Mouse (Mus musculus): ENCODE measurements at regions not wholly inside any gene's neighbourhood (a gene's known extent, or its start where the extent isn't known, plus 50 kb on each side); places are given as distances from the start of the nearest gene placed in this dataset.

- no peaks in the 10 kb centered on the region for H3K4me1 ChIP-seq (ENCODE audit: control insufficient read depth, insufficient read depth, insufficient read length)
- 67% methylated on average over 1 of the region's 3 CpGs for WGBS
- no peak overlapping the region for H3K27ac ChIP-seq (ENCODE audit: insufficient read depth, low read length)
- TF ChIP-seq CTCF (IDR thresholded peaks at IDR 0.05; ENCODE audit: extremely low read depth, insufficient read depth, insufficient read length, insufficient replicate concordance) (no peak), POLR2A (IDR thresholded peaks at IDR 0.05; ENCODE audit: low read depth, low read length) (no peak)
- H3K4me3 ChIP-seq (ENCODE audit: extremely low read depth, insufficient read depth, insufficient read length): no peak overlapping the region
- no peak for DNase-seq (ENCODE audit: low read depth in 1 of 2, low spot score in 2 of 2)
- H3K27me3 ChIP-seq (ENCODE audit: control insufficient read depth, insufficient read depth, low read length): no peaks in the 10 kb centered on the region
- no peaks in the 10 kb centered on the region for H3K36me3 ChIP-seq (ENCODE audit: control insufficient read depth, insufficient read depth, low read length)
These were observed 106.4 kb upstream of the 4933402D24Rik start for GRCm38 (mm10) chr1:63875297-63875962.

- Histone ChIP-seq H3K36me3 (ENCODE audit: control insufficient read depth, insufficient read depth, low read length) (no peaks in the 10 kb centered on the region), H3K4me1 (ENCODE audit: control insufficient read depth, insufficient read depth, insufficient read length) (no peaks in the 10 kb centered on the region), H3K4me3 (ENCODE audit: extremely low read depth, insufficient read depth, insufficient read length) (no peak overlapping the region), H3K27ac (ENCODE audit: insufficient read depth, low read length) (no peak overlapping the region), H3K27me3 (ENCODE audit: control insufficient read depth, insufficient read depth, low read length) (no peaks in the 10 kb centered on the region)
- TF ChIP-seq CTCF (IDR thresholded peaks at IDR 0.05; ENCODE audit: extremely low read depth, insufficient read depth, insufficient read length, insufficient replicate concordance) (no peak), POLR2A (IDR thresholded peaks at IDR 0.05; ENCODE audit: low read depth, low read length) (no peak)
- WGBS: 82% methylated on average over 6 of the region's 6 CpGs
- no peak for DNase-seq (ENCODE audit: low read depth in 1 of 2, low spot score in 2 of 2)
These were observed 102.8 kb upstream of the 4933402D24Rik start for GRCm38 (mm10) chr1:63871831-63872230.

DNA sequence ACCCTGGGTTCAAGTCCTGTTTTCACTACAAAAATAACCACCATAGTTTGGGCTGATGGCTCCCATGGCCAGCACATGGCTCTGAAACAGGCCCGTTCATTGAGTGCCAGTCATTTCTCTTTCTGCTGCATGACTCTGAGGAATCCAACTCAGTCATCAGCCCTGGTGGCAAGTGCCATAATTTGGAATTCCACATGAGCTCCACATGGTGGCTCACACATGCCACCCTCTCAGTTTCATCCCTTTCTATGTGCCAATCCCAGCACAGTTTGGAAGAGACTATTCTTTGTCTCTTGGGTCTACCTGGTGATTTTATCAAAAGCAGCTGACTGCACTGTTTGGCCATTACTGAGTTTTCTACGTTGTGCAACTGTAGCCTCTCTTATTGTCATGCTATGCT lies 100.3 kb upstream of the 4933402D24Rik start:
- no peaks in the 10 kb centered on the region for H3K4me1 ChIP-seq (ENCODE audit: control insufficient read depth, insufficient read depth, insufficient read length)
- TF ChIP-seq CTCF (IDR thresholded peaks at IDR 0.05; ENCODE audit: extremely low read depth, insufficient read depth, insufficient read length, insufficient replicate concordance): no peak
- TF ChIP-seq POLR2A (IDR thresholded peaks at IDR 0.05; ENCODE audit: low read depth, low read length): no peak
- H3K27me3 ChIP-seq (ENCODE audit: control insufficient read depth, insufficient read depth, low read length): no peaks in the 10 kb centered on the region
- no peak overlapping the region for H3K27ac ChIP-seq (ENCODE audit: insufficient read depth, low read length)
- no peak overlapping the region for H3K4me3 ChIP-seq (ENCODE audit: extremely low read depth, insufficient read depth, insufficient read length)
- 83% methylated on average over 2 of the region's 2 CpGs for WGBS
- DNase-seq (ENCODE audit: low read depth in 1 of 2, low spot score in 2 of 2): no peak
- H3K36me3 ChIP-seq (ENCODE audit: control insufficient read depth, insufficient read depth, low read length): no peaks in the 10 kb centered on the region

DNA sequence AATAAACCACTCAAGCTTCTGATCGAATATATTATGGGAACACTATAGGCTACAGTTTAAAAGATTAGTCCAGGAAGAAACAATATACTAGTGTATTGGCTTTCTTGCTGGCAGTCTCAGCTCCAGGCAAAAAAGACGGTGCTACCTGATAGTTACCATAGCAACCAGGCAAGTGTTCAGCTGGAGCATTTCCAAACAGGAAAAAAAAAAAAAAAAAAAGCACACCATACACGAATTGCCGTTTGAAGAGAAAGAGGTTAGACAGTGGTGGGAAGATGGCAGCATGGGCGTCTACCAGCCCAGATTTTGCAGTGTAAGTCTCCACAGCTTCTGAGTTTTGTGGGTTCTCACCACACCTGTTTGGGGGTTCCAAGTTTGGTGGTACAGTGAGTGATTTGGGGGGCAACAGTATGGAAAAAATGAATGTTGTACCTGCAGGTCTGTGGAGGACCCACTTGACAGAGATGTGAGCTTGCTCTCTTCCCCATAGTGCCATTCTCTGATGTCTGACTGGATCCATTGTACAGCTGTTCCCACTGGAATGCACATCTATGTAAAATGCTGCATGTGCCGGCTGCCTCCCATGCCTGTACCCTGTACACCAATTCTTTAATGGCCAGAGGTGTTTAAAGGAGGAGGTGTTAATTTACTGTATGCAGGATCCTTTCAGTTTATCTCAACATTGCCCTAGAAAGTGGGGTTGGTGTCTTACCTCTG lies 89.0 kb upstream of the 4933402D24Rik start:
- Histone ChIP-seq H3K4me1 (ENCODE audit: control insufficient read depth, insufficient read depth, insufficient read length) (no peaks in the 10 kb centered on the region), H3K27ac (ENCODE audit: insufficient read depth, low read length) (no peak overlapping the region), H3K27me3 (ENCODE audit: control insufficient read depth, insufficient read depth, low read length) (no peaks in the 10 kb centered on the region), H3K4me3 (ENCODE audit: extremely low read depth, insufficient read depth, insufficient read length) (no peak overlapping the region), H3K36me3 (ENCODE audit: control insufficient read depth, insufficient read depth, low read length) (no peaks in the 10 kb centered on the region)
- no peak for DNase-seq (ENCODE audit: low read depth in 1 of 2, low spot score in 2 of 2)
- no peak for TF ChIP-seq CTCF (IDR thresholded peaks at IDR 0.05; ENCODE audit: extremely low read depth, insufficient read depth, insufficient read length, insufficient replicate concordance)
- TF ChIP-seq POLR2A (IDR thresholded peaks at IDR 0.05; ENCODE audit: low read depth, low read length): no peak
- 47% methylated on average over 6 of the region's 6 CpGs for WGBS

DNA sequence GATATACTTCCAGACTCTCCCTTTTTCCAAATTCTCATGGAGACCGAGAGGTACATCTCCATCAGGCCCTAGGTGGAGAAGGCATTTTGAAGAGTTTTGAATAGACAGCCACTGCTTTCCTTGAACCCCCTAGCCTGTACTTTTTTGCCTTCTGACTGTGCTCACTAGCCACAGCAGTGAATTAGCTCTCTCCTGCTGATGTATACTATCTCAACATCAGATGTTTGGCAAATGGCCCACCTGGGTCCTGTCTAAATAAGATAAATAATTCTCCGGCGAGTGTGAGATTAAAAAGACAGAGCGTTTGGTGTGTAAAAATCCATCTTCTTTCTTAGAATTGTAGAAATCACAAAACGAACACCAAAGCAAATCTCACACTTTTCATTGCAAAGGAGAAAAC lies 88.4 kb upstream of the 4933402D24Rik start:
- Histone ChIP-seq H3K4me1 (ENCODE audit: control insufficient read depth, insufficient read depth, insufficient read length) (no peaks in the 10 kb centered on the region), H3K36me3 (ENCODE audit: control insufficient read depth, insufficient read depth, low read length) (no peaks in the 10 kb centered on the region), H3K27me3 (ENCODE audit: control insufficient read depth, insufficient read depth, low read length) (no peaks in the 10 kb centered on the region), H3K27ac (ENCODE audit: insufficient read depth, low read length) (no peak overlapping the region), H3K4me3 (ENCODE audit: extremely low read depth, insufficient read depth, insufficient read length) (no peak overlapping the region)
- 82% methylated on average over 5 of the region's 5 CpGs for WGBS
- DNase-seq (ENCODE audit: low read depth in 1 of 2, low spot score in 2 of 2): no peak
- no peak for TF ChIP-seq POLR2A (IDR thresholded peaks at IDR 0.05; ENCODE audit: low read depth, low read length)

DNA sequence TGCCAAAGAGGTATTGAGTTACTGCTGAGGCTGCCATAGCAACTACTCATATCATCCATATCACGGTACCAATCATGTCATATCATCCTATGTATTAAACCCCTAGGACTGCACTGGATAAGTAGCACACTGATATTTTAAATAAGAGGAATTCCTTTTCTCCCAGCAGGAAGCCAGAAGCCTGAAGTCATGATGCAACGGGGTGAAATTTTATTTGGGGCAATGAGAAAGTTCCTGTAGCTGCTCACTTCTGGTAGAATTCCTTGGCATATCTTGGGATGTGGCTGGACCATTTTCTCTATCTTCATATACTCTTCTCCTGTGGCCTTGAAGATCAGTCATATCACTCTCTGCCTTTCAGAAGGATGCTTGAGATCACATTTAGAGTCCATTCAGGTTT lies 87.3 kb upstream of the 4933402D24Rik start:
- WGBS: 82% methylated on average over 2 of the region's 2 CpGs
- TF ChIP-seq CTCF (IDR thresholded peaks at IDR 0.05; ENCODE audit: extremely low read depth, insufficient read depth, insufficient read length, insufficient replicate concordance): no peak
- no peak for TF ChIP-seq POLR2A (IDR thresholded peaks at IDR 0.05; ENCODE audit: low read depth, low read length)
- Histone ChIP-seq H3K36me3 (ENCODE audit: control insufficient read depth, insufficient read depth, low read length) (no peaks in the 10 kb centered on the region), H3K27me3 (ENCODE audit: control insufficient read depth, insufficient read depth, low read length) (no peaks in the 10 kb centered on the region), H3K4me1 (ENCODE audit: control insufficient read depth, insufficient read depth, insufficient read length) (no peaks in the 10 kb centered on the region), H3K4me3 (ENCODE audit: extremely low read depth, insufficient read depth, insufficient read length) (no peak overlapping the region), H3K27ac (ENCODE audit: insufficient read depth, low read length) (no peak overlapping the region)
- DNase-seq (ENCODE audit: low read depth in 1 of 2, low spot score in 2 of 2): no peak

DNA sequence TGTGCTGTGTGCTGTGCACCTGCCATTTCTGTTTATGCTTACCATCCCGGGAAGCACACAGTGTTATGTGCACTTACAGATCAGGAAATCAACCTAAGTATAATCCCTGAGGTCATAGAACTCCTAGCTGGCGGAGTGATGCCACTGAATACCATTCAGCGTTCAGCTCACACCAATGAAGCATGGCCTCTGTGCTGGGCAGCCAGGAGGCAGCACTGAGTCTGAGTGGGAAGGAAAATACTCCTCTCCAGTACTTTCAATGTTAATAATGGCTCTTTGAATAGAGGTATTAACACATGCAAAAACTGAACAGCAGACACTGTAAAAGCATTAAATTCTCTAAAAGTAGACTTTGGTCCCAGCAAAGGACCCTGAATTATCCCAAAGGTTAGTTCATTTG lies 85.7 kb upstream of the 4933402D24Rik start:
- H3K4me3 ChIP-seq (ENCODE audit: extremely low read depth, insufficient read depth, insufficient read length): no peak overlapping the region
- WGBS: 69% methylated on average over 3 of the region's 3 CpGs

More for the DNA sequence above, 85.7 kb upstream of the 4933402D24Rik start:
- Histone ChIP-seq H3K27ac (ENCODE audit: insufficient read depth, low read length) (no peak overlapping the region), H3K4me1 (ENCODE audit: control insufficient read depth, insufficient read depth, insufficient read length) (no peaks in the 10 kb centered on the region), H3K27me3 (ENCODE audit: control insufficient read depth, insufficient read depth, low read length) (no peaks in the 10 kb centered on the region), H3K36me3 (ENCODE audit: control insufficient read depth, insufficient read depth, low read length) (no peaks in the 10 kb centered on the region)
- TF ChIP-seq POLR2A (IDR thresholded peaks at IDR 0.05; ENCODE audit: low read depth, low read length): no peak
- TF ChIP-seq CTCF (IDR thresholded peaks at IDR 0.05; ENCODE audit: extremely low read depth, insufficient read depth, insufficient read length, insufficient replicate concordance): no peak
- DNase-seq (ENCODE audit: low read depth in 1 of 2, low spot score in 2 of 2): no peak

Measured in spleen, adult 2 months (tissue).